Mouse (Mus musculus): Measurements from ENCODE around the gene D630036H23Rik. TPM values are rescaled to one million over a fixed set of nuclear protein-coding genes. Genes with fewer than 3 reads are reported as not detected.

D630036H23Rik gene
- polyA plus RNA-seq, 1 experiment from 2014 or later, result 2.1 TPM

GRCm38 (mm10) chr12:36364013-36364412 is 18.0 kb downstream of the D630036H23Rik start:
- no peak overlapping the region for H3K4me2 ChIP-seq (replicated peaks)
- no peak overlapping the region for H3K27ac ChIP-seq
- no peaks in the 10 kb centered on the region for H3K36me3 ChIP-seq
- no peaks in the 10 kb centered on the region for H3K4me1 ChIP-seq (replicated peaks)
- H3K4me3 ChIP-seq (replicated peaks), result no peak overlapping the region
- no peaks in the 10 kb centered on the region for H3K9me3 ChIP-seq
- no peaks in the 10 kb centered on the region for H3K27me3 ChIP-seq
- ATAC-seq, result no peak
- H3K9ac ChIP-seq (replicated peaks), result no peak overlapping the region
- WGBS, result 95% methylated on average over 4 of the region's 4 CpGs

DNA sequence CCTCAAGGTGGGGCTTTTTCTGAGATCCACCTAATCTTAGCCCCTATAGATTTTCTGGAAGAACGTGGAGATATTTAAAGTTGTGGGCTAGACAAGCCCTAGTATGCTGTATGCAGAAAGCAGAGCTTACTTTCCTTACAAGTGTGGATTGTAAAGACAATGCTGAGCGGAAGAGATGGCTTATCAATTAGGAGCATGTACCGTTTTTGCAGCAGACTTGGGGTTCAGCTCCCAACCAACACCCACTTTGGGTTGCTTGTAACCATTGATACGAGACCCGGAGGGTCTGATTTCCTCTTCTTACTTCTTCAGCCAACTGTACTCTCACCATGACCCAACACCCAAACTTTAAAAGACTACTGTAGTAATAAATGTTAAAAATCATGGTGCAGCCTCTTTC is 21.3 kb downstream of the D630036H23Rik start:
- Histone ChIP-seq H3K36me3 (no peaks in the 10 kb centered on the region), H3K27me3 (no peaks in the 10 kb centered on the region), H3K4me2 (replicated peaks) (no peak overlapping the region), H3K9me3 (no peaks in the 10 kb centered on the region), H3K4me1 (replicated peaks) (no peaks in the 10 kb centered on the region), H3K4me3 (replicated peaks) (no peak overlapping the region), H3K27ac (no peak overlapping the region), H3K9ac (replicated peaks) (no peak overlapping the region)
- ATAC-seq, result no peak
- WGBS, result 95% methylated on average over 5 of the region's 5 CpGs

- Histone ChIP-seq H3K36me3 (no peaks in the 10 kb centered on the region), H3K27me3 (no peaks in the 10 kb centered on the region), H3K9me3 (no peaks in the 10 kb centered on the region), H3K9ac (replicated peaks) (no peak overlapping the region), H3K4me1 (replicated peaks) (no peaks in the 10 kb centered on the region), H3K4me3 (replicated peaks) (no peak overlapping the region), H3K4me2 (replicated peaks) (no peak overlapping the region), H3K27ac (no peak overlapping the region)
- no peak for ATAC-seq
- WGBS, result 91% methylated on average over 3 of the region's 3 CpGs
Measured at GRCm38 (mm10) chr12:36360064-36360463, 21.9 kb downstream of the D630036H23Rik start.

DNA sequence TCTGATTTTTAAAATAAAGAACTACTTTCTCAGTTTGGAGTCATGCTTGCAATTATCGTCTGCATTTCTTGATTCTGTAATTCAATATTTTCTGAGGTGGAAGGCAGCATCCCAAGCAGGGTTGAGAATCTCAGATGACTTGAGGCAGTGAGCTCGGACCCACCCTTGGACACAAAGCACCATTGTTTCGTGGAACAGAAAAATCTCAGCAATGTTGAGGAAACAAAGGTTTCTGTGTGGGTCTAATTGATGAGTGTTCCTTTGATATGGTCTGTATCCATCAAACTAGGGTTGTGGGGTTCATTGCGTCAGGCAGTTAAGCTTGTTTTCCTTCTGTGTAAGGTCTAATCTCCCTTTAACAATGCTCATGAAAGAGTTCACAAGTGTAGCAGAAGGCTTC is 37.9 kb downstream of the D630036H23Rik start:
- no peak for ATAC-seq
- no peaks in the 10 kb centered on the region for H3K27me3 ChIP-seq
- no peak overlapping the region for H3K27ac ChIP-seq
- no peak overlapping the region for H3K4me2 ChIP-seq (replicated peaks)
- WGBS, result 68% methylated on average over 4 of the region's 4 CpGs
- H3K4me1 ChIP-seq (replicated peaks), result no peaks in the 10 kb centered on the region
- no peak overlapping the region for H3K9ac ChIP-seq (replicated peaks)
- H3K4me3 ChIP-seq (replicated peaks), result no peak overlapping the region
- H3K36me3 ChIP-seq, result no peaks in the 10 kb centered on the region
- H3K9me3 ChIP-seq, result no peaks in the 10 kb centered on the region

GRCm38 (mm10) chr12:36333837-36334281 is 48.1 kb downstream of the D630036H23Rik start:
- WGBS, result 76% methylated on average over 9 of the region's 9 CpGs

DNA sequence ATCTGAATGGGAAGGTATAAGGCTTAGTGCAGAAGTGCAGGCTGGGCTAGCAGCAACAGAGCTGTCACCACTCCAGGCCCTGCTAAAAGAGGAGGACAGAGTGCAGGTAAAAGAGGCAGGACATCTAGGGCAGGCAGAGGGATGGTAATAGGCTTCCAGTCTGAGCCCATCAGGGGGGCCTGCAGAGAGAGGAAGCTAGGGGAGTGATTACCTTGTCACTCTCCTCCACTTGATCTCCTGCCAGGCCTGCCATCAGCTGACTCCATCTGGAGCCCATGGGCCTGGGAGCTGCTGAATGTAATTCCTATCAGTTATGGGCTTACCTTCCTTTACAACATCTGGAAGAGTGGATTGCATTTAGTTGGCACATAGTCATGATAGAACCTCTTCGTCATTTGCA is 49.3 kb downstream of the D630036H23Rik start:
- ATAC-seq, result no peak
- no peak overlapping the region for H3K4me3 ChIP-seq (replicated peaks)
- H3K36me3 ChIP-seq, result no peaks in the 10 kb centered on the region
- H3K4me2 ChIP-seq (replicated peaks), result no peak overlapping the region
- no peaks in the 10 kb centered on the region for H3K4me1 ChIP-seq (replicated peaks)
- WGBS, result 97% methylated on average over 1 of the region's 1 CpGs
- H3K27ac ChIP-seq, result no peak overlapping the region
- no peak overlapping the region for H3K9ac ChIP-seq (replicated peaks)
- H3K9me3 ChIP-seq, result no peaks in the 10 kb centered on the region
- H3K27me3 ChIP-seq, result no peaks in the 10 kb centered on the region

More at GRCm38 (mm10) chr12:36333837-36334281, 48.1 kb downstream of the D630036H23Rik start:
- Histone ChIP-seq H3K27me3 (no peaks in the 10 kb centered on the region), H3K9me3 (no peaks in the 10 kb centered on the region), H3K4me3 (replicated peaks) (no peak overlapping the region), H3K27ac (no peak overlapping the region), H3K4me2 (replicated peaks) (no peak overlapping the region), H3K36me3 (no peaks in the 10 kb centered on the region), H3K9ac (replicated peaks) (no peak overlapping the region), H3K4me1 (replicated peaks) (no peaks in the 10 kb centered on the region)
- 0 out of 2 replicates have a peak, but pooled peaks have one; percentile 30 for ATAC-seq

Other genes starting within 250 kb of the D630036H23Rik start
- gene Ankmy2, start 225.1 kb downstream of the D630036H23Rik start, polyA plus RNA-seq (2015; fragmentation: Nextera tagmentation; extraction: Ambion mirVana), result 51.1 and 56.8 TPM in 2 replicates
- gene Bzw2, start 224.1 kb downstream of the D630036H23Rik start, polyA plus RNA-seq (2015; fragmentation: Nextera tagmentation; extraction: Ambion mirVana), result 388 and 407 TPM in 2 replicates
- gene Lrrc72, start 128.8 kb downstream of the D630036H23Rik start, polyA plus RNA-seq (2015; fragmentation: Nextera tagmentation; extraction: Ambion mirVana), result not detected in 2 replicates
- gene Sostdc1, start 68.0 kb downstream of the D630036H23Rik start, polyA plus RNA-seq (2015; fragmentation: Nextera tagmentation; extraction: Ambion mirVana), result 3.0 and 4.6 TPM in 2 replicates
- gene Ispd, start 731 bp downstream of the D630036H23Rik start, polyA plus RNA-seq (2015; fragmentation: Nextera tagmentation; extraction: Ambion mirVana), result 10.9 and 11.7 TPM in 2 replicates